Mouse (Mus musculus) lung, embryonic 14.5 days (tissue): ENCODE measurements at regions not wholly inside any gene's neighbourhood (a gene's known extent, or its start where the extent isn't known, plus 50 kb on each side); places are given as distances from the start of the nearest gene placed in this dataset.

Experiments used
- ATAC-seq: fragments of 200-750 bp; cut with Nextera tagmentation; 2 replicates; pipeline ENCODE4 v1.8.0; 2017; ENCODE audit warnings: mild to moderate bottlenecking, moderate TSS enrichment, moderate library complexity; ENCODE audit not compliant: insufficient read depth
- DNase-seq: peaks from one replicate; pipeline ENCODE4 v3.0.0-alpha.2; 2015
- H3K27ac ChIP-seq: fragments of 300-500 bp; sonication (generic); 2 replicates; pipeline ENCODE4 v1.5.1; 2014; ENCODE audit warnings: low read depth, mild to moderate bottlenecking, moderate library complexity
- H3K27me3 ChIP-seq: fragments of 300-500 bp; sonication (generic); 2 replicates; pipeline ENCODE4 v1.6.1; 2014; ENCODE audit warnings: low read length, control low read depth; ENCODE audit not compliant: insufficient read depth
- H3K36me3 ChIP-seq: fragments of 300-500 bp; sonication (generic); 2 replicates; pipeline ENCODE4 v1.6.1; 2014; ENCODE audit warnings: control low read depth; ENCODE audit not compliant: insufficient read depth
- H3K4me1 ChIP-seq: fragments of 300-500 bp; sonication (generic); 2 replicates; pipeline ENCODE4 v1.6.1; 2014; ENCODE audit warnings: antibody characterized with exemption, control low read depth; ENCODE audit not compliant: insufficient read depth
- H3K4me2 ChIP-seq: fragments of 300-500 bp; sonication (generic); 2 replicates; pipeline ENCODE4 v1.6.1; 2014; ENCODE audit warnings: mild to moderate bottlenecking
- H3K4me3 ChIP-seq: fragments of 300-500 bp; sonication (generic); 2 replicates; pipeline ENCODE4 v1.5.1; 2014; ENCODE audit warnings: low read depth, low read length
- H3K9ac ChIP-seq: fragments of 300-500 bp; sonication (generic); 2 replicates; pipeline ENCODE4 v1.6.1; 2014
- H3K9me3 ChIP-seq: fragments of 300-500 bp; sonication (generic); 2 replicates; pipeline ENCODE4 v1.6.1; 2016; ENCODE audit warnings: low read depth, low read length, control low read depth
- CTCF ChIP-seq: IDR thresholded peaks from 2 replicates; pipeline ENCODE4 v1.5.1; 2016; ENCODE audit warnings: antibody characterized with exemption, low read depth
- WGBS: fragments of 180-500 bp; shearing (Covaris S2); extraction: QIAGEN DNeasy Blood & Tissue Kit; methylation state at CpG from one replicate; pipeline ENCODE4 v1.1.7; 2014; 5-methylcytosine and 5-hydroxymethylcytosine counted together

DNA sequence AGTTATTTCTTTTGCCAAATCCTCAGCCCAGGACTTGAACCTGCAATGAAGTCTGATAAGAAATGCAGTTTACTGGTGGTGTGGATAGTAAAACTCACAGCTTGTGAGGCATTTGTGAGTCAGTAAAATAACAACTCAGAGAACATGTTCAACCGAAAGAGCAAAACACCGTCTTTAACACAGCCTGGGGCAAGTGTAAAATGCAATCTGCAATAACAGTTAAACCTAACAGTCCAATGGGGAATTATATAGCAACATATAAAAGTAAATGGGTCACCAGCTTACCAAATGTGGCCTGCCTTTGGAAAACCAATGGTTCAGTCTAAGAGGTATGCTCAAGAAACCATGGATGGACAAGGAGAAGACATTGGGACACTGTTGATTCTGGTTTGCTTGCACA, 1117.0 kb upstream of the Flrt2 start:
- no peak overlapping the region for H3K9ac ChIP-seq
- no peak overlapping the region for H3K4me3 ChIP-seq
- H3K4me2 ChIP-seq, result no peak overlapping the region
- no peak overlapping the region for H3K27ac ChIP-seq
- no peaks in the 10 kb centered on the region for H3K4me1 ChIP-seq
- no peaks in the 10 kb centered on the region for H3K36me3 ChIP-seq
- H3K9me3 ChIP-seq, result no peaks in the 10 kb centered on the region
- 94% methylated on average over 2 of the region's 2 CpGs for WGBS
- ATAC-seq, result no peak
- DNase-seq, result no peak
- no peaks in the 10 kb centered on the region for H3K27me3 ChIP-seq
- TF ChIP-seq CTCF, result no peak

DNA sequence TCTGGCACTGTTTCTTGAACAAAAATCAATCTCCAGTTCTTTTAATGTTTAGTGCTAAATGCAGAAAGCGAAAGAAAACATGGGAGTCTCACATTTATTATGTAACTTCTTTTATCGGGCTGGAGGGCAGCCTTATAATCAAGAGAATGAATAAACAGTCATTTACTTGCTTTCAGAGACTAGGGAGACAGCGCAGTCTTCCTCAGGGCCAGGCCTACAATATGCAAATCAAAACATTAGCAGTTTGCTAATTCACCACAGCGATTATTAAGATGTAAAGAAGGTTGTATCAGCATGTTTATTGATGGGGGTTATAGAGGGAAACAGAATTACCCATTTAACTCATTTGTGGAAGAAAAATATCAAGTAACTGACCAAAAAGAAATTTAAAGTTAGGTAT, 1111.7 kb upstream of the Flrt2 start:
- DNase-seq (no peak), ATAC-seq (no peak)
- no peaks in the 10 kb centered on the region for H3K36me3 ChIP-seq
- H3K4me1 ChIP-seq, result no peaks in the 10 kb centered on the region
- H3K9ac ChIP-seq, result no peak overlapping the region
- H3K4me3 ChIP-seq, result no peak overlapping the region
- no peaks in the 10 kb centered on the region for H3K27me3 ChIP-seq
- H3K27ac ChIP-seq, result no peak overlapping the region
- H3K4me2 ChIP-seq, result no peak overlapping the region
- no peak for TF ChIP-seq CTCF
- no peaks in the 10 kb centered on the region for H3K9me3 ChIP-seq
- 36% methylated on average over 4 of the region's 4 CpGs for WGBS

DNA sequence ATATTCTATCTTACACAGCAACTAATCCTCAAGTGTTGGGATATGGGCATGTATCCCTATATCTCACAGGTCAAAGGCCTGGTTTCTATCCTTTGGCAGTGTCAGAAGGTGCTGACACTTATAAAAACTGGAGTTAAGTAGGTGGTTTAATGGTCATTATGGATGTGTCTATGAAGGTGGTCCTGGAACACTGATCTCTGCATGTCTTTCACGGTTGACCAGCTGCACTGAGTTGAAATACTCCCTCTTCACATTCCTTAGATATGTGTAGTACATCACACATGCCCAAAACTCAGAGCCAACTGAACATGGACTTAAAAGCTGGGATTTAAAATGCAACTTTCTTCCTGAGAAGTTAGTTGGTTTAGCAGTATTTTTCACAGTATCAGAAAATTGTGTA, 1107.7 kb upstream of the Flrt2 start:
- TF ChIP-seq CTCF, result no peak
- H3K4me1 ChIP-seq, result peaks cover 4% of the 10 kb centered on the region; the same call in 1 of the 2 replicates
- H3K36me3 ChIP-seq, result no peaks in the 10 kb centered on the region
- H3K9ac ChIP-seq, result no peak overlapping the region
- H3K27ac ChIP-seq, result no peak overlapping the region
- 36% methylated on average over 1 of the region's 1 CpGs for WGBS
- no peaks in the 10 kb centered on the region for H3K27me3 ChIP-seq
- no peak overlapping the region for H3K4me3 ChIP-seq
- ATAC-seq (no peak), DNase-seq (no peak)
- no peaks in the 10 kb centered on the region for H3K9me3 ChIP-seq
- H3K4me2 ChIP-seq, result no peak overlapping the region

DNA sequence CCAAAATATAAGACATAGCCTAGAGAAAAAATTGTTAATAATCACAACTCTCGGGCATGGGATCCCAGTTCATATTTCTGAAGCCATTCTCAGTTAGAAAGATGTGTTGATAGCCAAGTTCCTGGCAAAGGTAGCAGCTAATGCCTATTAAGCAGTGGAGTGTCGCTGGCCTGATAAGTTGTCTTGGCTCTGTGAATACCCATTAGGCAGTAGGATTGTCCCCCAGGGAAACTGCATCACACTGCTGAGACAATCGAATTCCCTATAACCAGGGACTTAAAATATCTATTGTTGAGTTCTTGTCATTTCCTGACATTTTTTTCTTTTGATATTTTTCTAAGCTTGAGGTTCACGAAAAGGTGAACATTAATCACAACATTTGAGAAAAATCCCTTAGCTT, 1105.0 kb upstream of the Flrt2 start:
- DNase-seq, result no peak

DNA sequence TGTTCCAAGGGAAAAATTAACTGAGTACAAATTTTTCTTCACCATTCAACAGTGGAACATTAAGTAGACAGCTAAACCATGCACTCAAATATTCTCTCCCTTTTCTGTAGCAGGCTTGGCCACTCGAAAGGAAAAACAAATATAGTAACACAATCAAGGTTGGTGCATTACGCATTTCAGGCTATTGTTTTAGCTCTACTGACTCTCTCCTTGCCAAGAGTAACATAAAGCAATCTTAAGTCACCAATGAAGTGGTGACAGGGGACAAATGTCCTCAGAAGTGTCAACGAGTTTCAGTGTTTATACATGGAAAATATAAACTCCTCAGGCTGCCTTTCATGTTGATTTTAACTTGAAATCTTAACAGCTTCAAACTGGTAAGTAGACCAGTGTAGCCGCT, 1103.4 kb upstream of the Flrt2 start:
- no peaks in the 10 kb centered on the region for H3K27me3 ChIP-seq
- DNase-seq (peak; percentile 73), ATAC-seq (peak; percentile 77; the same call in 1 of the 2 replicates)
- no peaks in the 10 kb centered on the region for H3K36me3 ChIP-seq
- H3K9ac ChIP-seq, result no peak overlapping the region
- peaks cover 4% of the 10 kb centered on the region; the same call in 1 of the 2 replicates for H3K4me1 ChIP-seq
- peak overlapping the region; percentile 16; the same call in 1 of the 2 replicates for H3K4me2 ChIP-seq
- H3K9me3 ChIP-seq, result no peaks in the 10 kb centered on the region
- TF ChIP-seq CTCF, result no peak
- no peak overlapping the region for H3K4me3 ChIP-seq
- no peak overlapping the region for H3K27ac ChIP-seq
- 10% methylated on average over 4 of the region's 4 CpGs for WGBS

More for the DNA sequence above, 1105.0 kb upstream of the Flrt2 start:
- ATAC-seq, result no peak
- 62% methylated on average over 4 of the region's 4 CpGs for WGBS
- Histone ChIP-seq H3K9me3 (no peaks in the 10 kb centered on the region), H3K4me3 (no peak overlapping the region), H3K9ac (no peak overlapping the region), H3K4me1 (peaks cover 4% of the 10 kb centered on the region; the same call in 1 of the 2 replicates), H3K27ac (no peak overlapping the region), H3K27me3 (no peaks in the 10 kb centered on the region), H3K36me3 (no peaks in the 10 kb centered on the region), H3K4me2 (no peak overlapping the region)
- no peak for TF ChIP-seq CTCF

DNA sequence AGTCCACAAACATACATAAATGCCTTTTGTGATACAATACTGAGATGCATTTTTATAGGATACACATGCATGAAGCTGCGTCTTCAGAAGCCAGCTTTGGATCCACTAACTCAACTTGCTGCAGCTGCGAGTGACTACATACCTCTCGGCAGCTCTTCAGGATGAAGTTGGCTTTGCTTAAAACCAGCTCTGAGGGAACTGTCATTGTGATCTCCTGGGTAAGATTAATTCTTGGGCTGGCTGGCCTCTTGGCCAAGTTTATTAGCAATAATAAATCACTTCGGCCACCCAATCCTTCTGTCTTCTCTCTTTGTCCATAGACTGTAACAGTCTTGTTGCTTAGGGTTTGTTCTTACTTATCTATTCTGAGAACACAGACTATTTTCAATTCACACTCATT, 1103.0 kb upstream of the Flrt2 start:
- ATAC-seq, result peak; percentile 58
- no peak for TF ChIP-seq CTCF
- no peak overlapping the region for H3K9ac ChIP-seq

DNA sequence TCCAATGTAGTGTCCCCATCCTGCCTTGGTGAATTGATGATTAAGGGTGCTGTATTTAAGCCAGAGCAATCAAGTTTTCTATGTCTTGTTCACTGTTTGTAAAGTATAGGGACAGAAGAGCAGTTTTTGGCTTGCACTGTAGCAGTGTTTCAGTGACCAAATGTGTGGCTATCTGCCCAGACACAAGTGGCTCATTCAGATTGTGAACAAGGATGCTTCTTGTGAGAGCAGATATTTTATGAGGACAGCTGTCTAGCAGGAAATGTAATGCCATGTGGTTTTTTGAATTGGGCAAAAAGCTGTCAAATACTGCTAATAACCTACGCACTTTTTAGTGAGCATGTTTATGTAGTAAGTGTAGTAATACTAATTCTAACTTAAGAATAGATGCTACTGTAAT, 1086.5 kb upstream of the Flrt2 start:
- DNase-seq, result peak; percentile 34
- no peaks in the 10 kb centered on the region for H3K9me3 ChIP-seq
- WGBS, result 55% methylated on average over 1 of the region's 1 CpGs
- no peak overlapping the region for H3K27ac ChIP-seq
- no peaks in the 10 kb centered on the region for H3K36me3 ChIP-seq
- H3K27me3 ChIP-seq, result no peaks in the 10 kb centered on the region
- no peak for TF ChIP-seq CTCF
- H3K4me3 ChIP-seq, result no peak overlapping the region
- no peak overlapping the region for H3K4me2 ChIP-seq
- ATAC-seq, result no peak
- H3K4me1 ChIP-seq, result no peaks in the 10 kb centered on the region
- H3K9ac ChIP-seq, result no peak overlapping the region

More for the DNA sequence above, 1103.0 kb upstream of the Flrt2 start:
- Histone ChIP-seq H3K27ac (no peak overlapping the region), H3K4me3 (no peak overlapping the region), H3K36me3 (no peaks in the 10 kb centered on the region), H3K9me3 (no peaks in the 10 kb centered on the region), H3K27me3 (no peaks in the 10 kb centered on the region), H3K4me2 (peak overlapping the region; percentile 16; the same call in 1 of the 2 replicates), H3K4me1 (peaks cover 4% of the 10 kb centered on the region; the same call in 1 of the 2 replicates)
- no peak for DNase-seq
- 31% methylated on average over 4 of the region's 4 CpGs for WGBS

DNA sequence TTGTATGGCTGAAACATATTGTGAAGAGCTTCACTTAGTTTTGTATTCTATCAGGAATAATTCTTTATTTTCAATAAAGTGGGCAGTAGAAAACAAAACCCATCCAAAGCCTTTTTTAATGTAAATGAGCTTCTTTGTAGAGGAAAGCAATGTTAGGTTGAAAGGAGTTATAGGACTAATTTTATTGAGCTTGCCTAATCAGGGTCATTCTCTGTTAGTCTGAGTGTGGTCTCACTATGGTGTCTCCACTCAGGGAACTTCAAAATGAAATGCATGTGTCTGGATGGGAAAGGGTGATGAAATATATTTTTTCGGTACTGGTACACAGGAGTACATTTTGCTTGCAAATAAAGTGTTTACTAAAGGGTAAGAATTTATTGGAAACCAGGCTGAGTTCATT, 1055.5 kb upstream of the Flrt2 start:
- H3K27ac ChIP-seq, result no peak overlapping the region
- no peaks in the 10 kb centered on the region for H3K9me3 ChIP-seq
- WGBS, result 78% methylated on average over 1 of the region's 1 CpGs
- H3K36me3 ChIP-seq, result no peaks in the 10 kb centered on the region
- H3K4me1 ChIP-seq, result no peaks in the 10 kb centered on the region
- no peak overlapping the region for H3K4me3 ChIP-seq
- H3K27me3 ChIP-seq, result no peaks in the 10 kb centered on the region
- no peak for TF ChIP-seq CTCF
- ATAC-seq, result no peak
- DNase-seq, result no peak
- H3K9ac ChIP-seq, result no peak overlapping the region
- H3K4me2 ChIP-seq, result no peak overlapping the region
